Mouse (Mus musculus) midbrain, embryonic 10.5 days (tissue): Measurements from ENCODE around the gene Fam120b. TPM values are rescaled to one million over a fixed set of nuclear protein-coding genes. Genes with fewer than 3 reads are reported as not detected.
A peak's percentile ranks its signal among the peaks of the same experiment; 100 is the strongest.

ENCODE experiments used
- DNase-seq: peaks from one replicate; pipeline ENCODE4 v3.0.0-alpha.2; 2017; ENCODE audit warnings: low spot score
- H3K27ac ChIP-seq: fragments of 300-500 bp; sonication (generic); replicated peaks from 2 replicates; pipeline ENCODE4 v1.5.1; 2016; ENCODE audit warnings: mild to moderate bottlenecking
- H3K27me3 ChIP-seq: fragments of 300-500 bp; sonication (generic); 2 replicates; pipeline ENCODE4 v1.6.1; 2016; ENCODE audit warnings: low read depth, mild to moderate bottlenecking; ENCODE audit not compliant: poor library complexity, severe bottlenecking
- H3K36me3 ChIP-seq: fragments of 300-500 bp; sonication (generic); 2 replicates; pipeline ENCODE4 v1.6.1; 2016; ENCODE audit warnings: mild to moderate bottlenecking, moderate library complexity
- H3K4me1 ChIP-seq: fragments of 300-500 bp; sonication (generic); 2 replicates; pipeline ENCODE4 v1.6.1; 2016
- H3K4me3 ChIP-seq: fragments of 300-500 bp; sonication (generic); 2 replicates; pipeline ENCODE4 v1.5.1; 2016; ENCODE audit warnings: mild to moderate bottlenecking, moderate library complexity
- H3K9me3 ChIP-seq: fragments of 300-500 bp; sonication (generic); replicated peaks from 2 replicates; pipeline ENCODE4 v1.6.1; 2016; ENCODE audit warnings: mild to moderate bottlenecking
- WGBS: fragments of 180-500 bp; shearing (Covaris S2); methylation state at CpG from one replicate; pipeline ENCODE4 v1.1.7; 2016; 5-methylcytosine and 5-hydroxymethylcytosine counted together
- polyA plus RNA-seq: library from polyadenylated mRNA; unstranded; fragments of >200 nt; fragmentation: Nextera tagmentation; extraction: Ambion mirVana; gene quantifications from 2 replicates; pipeline ENCODE4 v1.2.1, GENCODE M21; 2016

Fam120b gene
- polyA plus RNA-seq, 1 experiment from 2014 or later: 27.4 TPM

DNA sequence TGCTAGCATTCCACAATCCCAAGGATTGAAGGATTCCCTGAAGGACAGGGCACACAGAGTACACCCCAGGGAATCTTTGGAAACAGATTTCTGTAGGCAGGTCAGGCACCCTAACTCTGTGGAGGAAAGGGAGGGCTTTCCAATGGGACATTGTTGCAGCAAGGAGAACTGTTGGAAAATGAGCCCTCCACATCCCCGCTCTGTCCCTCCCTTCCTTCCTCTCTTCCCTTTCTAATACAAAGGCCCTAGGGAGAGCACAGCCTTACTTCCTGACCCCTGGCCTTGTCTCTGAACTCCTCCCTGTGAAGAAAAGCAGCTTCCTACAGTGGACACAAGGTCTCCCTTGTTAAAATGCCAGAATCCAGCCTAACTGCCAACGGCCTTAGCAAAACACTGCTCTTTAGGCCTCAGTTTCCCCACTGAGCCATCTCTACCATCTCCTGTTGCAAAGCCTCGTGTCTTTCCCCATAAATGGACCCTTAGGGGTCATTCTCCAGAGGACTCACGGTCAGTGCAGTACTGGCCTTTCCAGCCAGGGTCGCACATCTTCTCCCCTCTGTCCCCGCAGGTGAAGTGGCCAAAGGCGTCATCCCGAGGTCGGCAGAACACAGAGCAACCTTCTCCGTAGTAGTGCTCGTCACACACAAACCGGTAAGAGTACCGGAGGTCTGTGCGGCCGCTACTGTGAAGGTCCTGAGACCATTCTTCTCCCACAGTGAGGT lies 22.9 kb upstream of the Fam120b start:
- Histone ChIP-seq H3K9me3 (no peaks in the 10 kb centered on the region), H3K4me3 (peak overlapping the region; percentile 88), H3K4me1 (peaks cover 97% of the 10 kb centered on the region), H3K36me3 (peaks cover 64% of the 10 kb centered on the region), H3K27me3 (peaks cover 61% of the 10 kb centered on the region), H3K27ac (peak overlapping the region; percentile 97)
- no peak for DNase-seq
- 64% methylated on average over 15 of the region's 15 CpGs for WGBS

DNA sequence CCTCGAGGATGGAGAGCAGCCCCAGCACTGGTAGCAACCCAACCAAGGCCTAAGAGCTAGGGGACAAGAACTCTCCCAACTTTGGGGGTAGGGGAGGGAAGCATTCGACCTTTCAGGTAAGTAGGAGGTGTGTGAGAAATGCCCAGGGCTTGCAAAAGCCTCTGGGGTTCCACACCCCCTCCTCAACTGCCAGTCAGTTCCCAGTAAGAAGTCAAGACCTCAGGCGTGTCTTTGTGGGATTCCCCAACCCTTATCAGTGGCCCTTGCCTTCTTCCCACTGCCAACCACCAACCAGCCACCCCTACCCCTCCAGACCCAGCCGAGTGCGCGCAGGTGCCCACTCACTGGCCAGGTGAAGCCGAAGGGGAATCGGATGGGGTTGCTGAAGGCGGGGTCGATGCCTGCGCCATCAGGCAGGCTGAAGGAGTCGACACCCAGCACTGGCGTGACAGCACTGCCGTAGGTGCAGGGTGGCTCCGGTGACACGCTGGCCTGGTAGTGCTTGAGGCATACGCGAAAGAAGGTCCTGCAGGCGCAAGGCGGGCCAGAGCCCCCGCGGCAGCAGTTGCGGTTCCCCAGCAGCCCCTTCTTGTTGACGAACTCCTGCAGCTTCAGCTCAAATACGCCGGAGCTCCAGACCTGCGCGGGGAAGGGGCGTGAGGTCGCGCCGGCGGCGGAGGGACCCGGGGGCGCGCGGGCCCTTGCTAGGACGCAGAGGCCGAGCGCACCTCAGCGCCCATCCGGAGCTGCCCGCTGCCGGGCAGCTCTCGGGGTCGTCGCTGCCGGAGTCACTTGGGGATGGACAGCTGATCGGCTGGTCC lies 21.5 kb upstream of the Fam120b start:
- peak overlapping the region; percentile 88 for H3K4me3 ChIP-seq
- H3K4me1 ChIP-seq: peaks cover 97% of the 10 kb centered on the region
- peaks cover 50% of the 10 kb centered on the region for H3K36me3 ChIP-seq
- H3K27ac ChIP-seq: peak overlapping the region; percentile 97
- no peaks in the 10 kb centered on the region for H3K9me3 ChIP-seq
- peaks cover 75% of the 10 kb centered on the region for H3K27me3 ChIP-seq
- DNase-seq: peak; percentile 49
- 2% methylated on average over 50 of the region's 50 CpGs for WGBS

DNA sequence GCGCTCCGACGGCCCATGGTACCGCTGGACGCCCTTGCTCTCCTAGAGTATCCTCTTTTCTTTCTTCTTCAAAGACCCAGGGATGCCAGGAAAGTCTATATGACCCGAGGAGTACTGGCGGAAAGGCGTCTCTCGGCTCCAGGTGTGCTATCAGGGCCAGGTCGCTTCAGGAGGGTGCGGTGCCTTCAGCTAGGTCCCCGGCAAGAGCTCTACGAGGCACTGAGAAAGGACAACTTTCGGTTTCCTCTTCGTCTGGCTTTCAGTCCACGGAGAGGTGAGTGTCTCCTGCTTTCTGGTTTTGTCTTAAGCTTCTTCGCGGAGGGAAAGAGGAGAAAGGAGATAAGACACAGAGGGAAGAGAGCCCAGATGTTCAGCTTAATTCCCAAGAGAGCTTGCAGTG lies 20.8 kb upstream of the Fam120b start:
- WGBS: 0% methylated on average over 18 of the region's 18 CpGs
- peak overlapping the region; percentile 88 for H3K4me3 ChIP-seq
- no peak for DNase-seq

DNA sequence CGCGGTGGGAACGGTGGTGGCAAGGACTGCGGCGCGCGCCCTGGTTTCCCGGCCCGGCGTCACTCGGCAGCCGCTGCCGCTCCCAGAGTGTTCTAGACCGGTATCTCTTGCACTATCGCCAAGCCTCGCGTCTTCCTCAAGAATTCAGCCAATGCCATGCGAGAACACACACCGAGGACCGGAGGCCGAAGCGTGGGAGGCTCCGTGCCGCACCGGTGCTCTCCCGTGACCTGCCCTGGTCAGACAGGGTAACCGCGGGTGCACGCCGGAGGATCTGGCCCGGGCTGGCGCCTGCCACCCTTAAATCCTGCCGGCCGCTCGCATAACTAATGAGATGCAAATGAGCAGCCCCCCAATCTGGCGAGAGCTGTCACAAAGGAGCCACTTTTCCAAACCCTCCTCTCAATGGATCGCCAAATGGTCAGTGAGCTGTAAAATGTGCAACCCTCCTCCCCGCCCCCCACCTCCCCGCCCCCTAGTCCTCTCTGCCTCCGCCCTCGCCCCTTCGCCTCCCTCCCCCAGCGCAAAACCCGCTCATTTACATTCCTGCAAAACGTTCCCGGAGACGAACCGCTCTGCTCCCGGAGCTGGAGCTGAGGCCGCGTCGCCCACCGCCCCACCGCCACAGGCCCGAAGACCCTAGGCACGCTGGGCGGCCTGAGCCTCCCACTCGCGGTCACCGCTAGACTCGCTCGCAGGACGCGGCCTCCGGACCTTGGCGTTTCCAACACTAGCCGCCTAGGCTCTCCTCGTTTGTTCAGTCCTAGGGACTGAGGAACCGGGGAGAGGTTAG lies 20.1 kb upstream of the Fam120b start:
- Histone ChIP-seq H3K9me3 (no peaks in the 10 kb centered on the region), H3K27me3 (peaks cover 81% of the 10 kb centered on the region), H3K4me3 (peak overlapping the region; percentile 88), H3K36me3 (peaks cover 36% of the 10 kb centered on the region), H3K27ac (peak overlapping the region; percentile 97), H3K4me1 (peaks cover 97% of the 10 kb centered on the region)
- WGBS: under 1% methylated on average over 69 of the region's 69 CpGs
- peak; percentile 89 for DNase-seq

More for the DNA sequence above, 20.8 kb upstream of the Fam120b start:
- peaks cover 43% of the 10 kb centered on the region for H3K36me3 ChIP-seq
- peaks cover 97% of the 10 kb centered on the region for H3K4me1 ChIP-seq
- H3K9me3 ChIP-seq: no peaks in the 10 kb centered on the region
- H3K27ac ChIP-seq: peak overlapping the region; percentile 97
- H3K27me3 ChIP-seq: peaks cover 79% of the 10 kb centered on the region

DNA sequence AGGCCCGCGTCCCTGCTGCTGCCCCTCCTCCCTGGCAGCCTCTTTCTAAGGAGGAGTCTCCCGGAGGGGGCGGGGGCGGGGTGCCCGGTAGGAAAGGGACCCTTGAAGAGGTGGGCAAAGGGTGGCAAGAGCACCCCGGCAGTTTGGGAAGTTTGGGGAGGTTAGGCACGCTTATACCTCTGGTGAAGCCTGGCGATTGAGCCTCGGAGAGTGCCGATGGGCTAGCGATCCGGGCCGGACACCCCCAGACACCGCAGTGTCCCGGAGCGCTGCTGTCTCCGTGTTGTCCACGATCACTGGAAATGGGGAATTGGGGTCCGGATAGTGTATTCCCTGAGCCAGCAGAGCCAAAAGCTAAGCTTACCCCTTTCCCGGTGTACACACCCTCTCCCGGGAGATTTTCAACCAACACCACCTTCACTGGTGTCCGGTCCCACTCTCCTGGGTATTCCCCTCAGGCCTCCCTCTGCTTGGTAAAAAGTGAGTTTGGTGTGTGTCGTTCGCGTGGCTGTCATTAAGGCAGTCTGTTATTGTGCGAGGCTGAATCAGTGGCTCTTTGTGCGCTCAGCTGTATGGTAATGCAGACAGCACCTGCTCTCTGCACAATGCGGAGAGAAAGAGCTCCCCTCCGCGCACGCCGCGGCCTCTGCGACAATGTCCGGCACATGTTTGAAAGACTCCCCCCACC lies 19.4 kb upstream of the Fam120b start, which contains the start of gene Dll1:
Dll1 (minus strand) TSS at position 379 of the 688 bp plus-strand sequence.
- Histone ChIP-seq H3K4me1 (peaks cover 98% of the 10 kb centered on the region), H3K27ac (peak within 1 kb of the TSS; percentile 97), H3K4me3 (peak within 1 kb of the TSS; percentile 88), H3K27me3 (peaks cover 88% of the 10 kb centered on the region), H3K36me3 (peaks cover 32% of the 10 kb centered on the region), H3K9me3 (no peaks in the 10 kb centered on the region)
- DNase-seq: peak; percentile 80
- under 1% methylated on average over 36 of the region's 36 CpGs for WGBS

DNA sequence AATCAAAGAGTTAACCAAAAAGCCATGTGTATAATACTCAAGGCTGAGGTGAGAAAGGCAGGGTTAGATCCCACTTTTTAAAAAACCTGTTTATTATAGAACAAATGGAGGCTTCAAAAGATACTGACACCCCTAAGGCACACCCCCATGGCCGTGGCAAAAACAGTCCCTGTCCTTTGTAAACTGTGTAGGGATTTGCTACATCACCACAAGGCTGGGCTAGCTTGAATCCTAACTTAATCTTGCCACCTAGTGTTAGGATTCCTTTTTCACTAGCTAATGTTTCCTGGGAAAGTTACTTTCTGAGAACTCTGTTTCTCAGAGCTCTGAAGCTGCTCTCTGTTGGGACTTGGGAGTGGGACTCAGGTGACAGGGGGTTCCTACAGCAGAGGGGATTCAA lies 18.1 kb upstream of the Fam120b start:
- WGBS: 0% methylated on average over 1 of the region's 1 CpGs
- peak overlapping the region; percentile 88 for H3K4me3 ChIP-seq
- H3K27me3 ChIP-seq: peaks cover 93% of the 10 kb centered on the region
- H3K36me3 ChIP-seq: peaks cover 20% of the 10 kb centered on the region
- peak; percentile 31 for DNase-seq
- no peaks in the 10 kb centered on the region for H3K9me3 ChIP-seq
- peaks cover 98% of the 10 kb centered on the region for H3K4me1 ChIP-seq
- H3K27ac ChIP-seq: peak overlapping the region; percentile 97

DNA sequence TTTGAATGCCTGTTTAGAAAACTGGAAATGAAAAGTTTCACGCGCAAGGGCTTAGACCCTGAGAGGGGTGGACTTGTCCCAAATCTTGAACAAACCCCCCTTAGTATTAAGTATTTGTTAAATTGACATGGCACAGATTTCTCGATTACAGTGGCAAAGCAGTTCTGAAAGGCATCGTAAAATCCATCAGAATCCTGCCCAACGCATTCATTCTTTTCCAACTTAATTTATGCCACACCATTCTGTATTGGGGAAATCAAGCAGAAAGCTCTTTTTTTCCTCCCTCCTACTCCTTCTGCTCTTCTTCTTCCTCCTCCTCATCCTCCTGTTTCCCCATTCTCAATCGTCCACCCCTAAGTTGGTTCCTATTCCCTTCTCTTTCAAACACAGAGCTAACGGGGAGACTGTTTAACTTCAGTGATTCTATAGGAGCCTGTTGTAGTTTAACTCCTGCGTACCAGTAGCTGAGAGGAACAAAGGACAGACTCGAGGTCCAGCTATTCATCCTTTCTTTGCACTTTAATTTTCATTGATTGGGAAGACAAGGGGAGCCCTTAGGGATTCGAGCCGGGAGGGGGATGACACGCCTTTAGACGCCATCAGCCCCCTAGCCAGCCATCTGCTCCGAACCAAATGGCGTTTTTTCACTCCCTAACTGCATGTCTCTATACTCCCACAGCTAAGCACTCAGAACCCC lies 17.4 kb upstream of the Fam120b start:
- Histone ChIP-seq H3K4me3 (peak overlapping the region; percentile 88), H3K4me1 (peaks cover 97% of the 10 kb centered on the region), H3K27me3 (peaks cover 93% of the 10 kb centered on the region), H3K9me3 (no peaks in the 10 kb centered on the region), H3K27ac (peak overlapping the region; percentile 97), H3K36me3 (peaks cover 13% of the 10 kb centered on the region)
- peak; percentile 65 for DNase-seq
- 3% methylated on average over 15 of the region's 15 CpGs for WGBS

DNA sequence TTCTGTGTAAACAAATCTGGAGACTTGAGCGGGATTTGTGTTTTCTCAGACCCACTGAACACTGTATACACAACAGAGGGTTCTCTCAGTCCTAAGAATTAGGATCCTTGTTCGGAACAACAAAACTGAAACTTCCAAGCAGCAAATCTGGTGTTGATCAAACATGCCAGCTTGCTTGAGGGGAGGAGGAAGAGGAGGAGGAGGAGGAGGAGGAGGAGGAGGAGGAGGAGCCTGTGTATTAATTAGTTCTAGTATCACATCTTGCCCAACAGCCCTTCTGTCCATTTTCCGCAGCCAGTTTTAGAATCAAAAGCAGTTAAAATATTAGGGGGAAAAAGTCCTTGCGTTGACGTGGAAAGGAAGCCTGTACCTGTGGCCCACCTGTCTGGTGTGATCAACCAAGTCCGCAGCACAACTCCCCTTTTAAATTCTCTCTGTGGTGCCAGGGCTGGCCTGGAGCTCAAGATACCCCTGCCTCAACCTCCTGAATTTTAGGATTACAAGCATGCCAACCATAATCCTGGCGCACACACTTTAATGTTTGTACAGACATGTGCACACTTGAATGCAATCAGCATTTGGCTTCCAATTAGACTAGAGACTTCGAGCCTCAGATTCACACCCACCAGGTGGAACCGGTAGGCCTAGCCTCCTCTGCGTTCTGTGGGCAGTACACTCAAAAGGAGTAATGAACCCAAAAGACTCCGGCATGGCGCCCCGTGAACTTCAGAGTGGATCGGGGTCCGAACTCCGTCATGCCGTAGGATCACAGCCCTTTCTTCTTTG lies 16.1 kb upstream of the Fam120b start:
- Histone ChIP-seq H3K4me3 (peak overlapping the region; percentile 88), H3K4me1 (peaks cover 83% of the 10 kb centered on the region), H3K27ac (peak overlapping the region; percentile 97), H3K9me3 (no peaks in the 10 kb centered on the region), H3K36me3 (no peaks in the 10 kb centered on the region), H3K27me3 (peaks cover 93% of the 10 kb centered on the region)
- 7% methylated on average over 17 of the region's 17 CpGs for WGBS
- no peak for DNase-seq

DNA sequence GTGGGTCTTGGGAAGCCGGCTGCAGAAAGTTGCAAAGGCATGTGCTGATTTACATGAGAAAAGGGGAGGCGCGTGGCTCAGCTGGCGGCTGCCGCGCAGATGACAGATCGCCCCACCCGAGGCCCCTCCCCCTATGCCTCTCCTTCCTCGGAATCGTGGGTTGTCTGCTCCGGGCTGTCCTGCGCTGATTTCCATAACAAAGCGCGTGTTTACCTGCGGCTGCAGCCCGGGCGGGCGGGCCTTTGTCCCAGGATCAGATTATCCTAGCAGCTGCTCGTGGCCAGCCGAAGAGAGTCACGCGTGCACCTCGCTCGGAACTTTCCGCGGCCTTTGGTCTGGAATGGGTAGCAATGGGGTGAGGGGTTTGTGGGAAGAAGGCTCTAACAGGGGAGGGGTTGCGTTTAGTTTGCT lies 15.4 kb upstream of the Fam120b start:
- Histone ChIP-seq H3K27me3 (peaks cover 88% of the 10 kb centered on the region), H3K9me3 (no peaks in the 10 kb centered on the region), H3K36me3 (no peaks in the 10 kb centered on the region), H3K27ac (peak overlapping the region; percentile 97), H3K4me1 (peaks cover 76% of the 10 kb centered on the region), H3K4me3 (peak overlapping the region; percentile 88)
- peak; percentile 88 for DNase-seq
- WGBS: under 1% methylated on average over 27 of the region's 27 CpGs

DNA sequence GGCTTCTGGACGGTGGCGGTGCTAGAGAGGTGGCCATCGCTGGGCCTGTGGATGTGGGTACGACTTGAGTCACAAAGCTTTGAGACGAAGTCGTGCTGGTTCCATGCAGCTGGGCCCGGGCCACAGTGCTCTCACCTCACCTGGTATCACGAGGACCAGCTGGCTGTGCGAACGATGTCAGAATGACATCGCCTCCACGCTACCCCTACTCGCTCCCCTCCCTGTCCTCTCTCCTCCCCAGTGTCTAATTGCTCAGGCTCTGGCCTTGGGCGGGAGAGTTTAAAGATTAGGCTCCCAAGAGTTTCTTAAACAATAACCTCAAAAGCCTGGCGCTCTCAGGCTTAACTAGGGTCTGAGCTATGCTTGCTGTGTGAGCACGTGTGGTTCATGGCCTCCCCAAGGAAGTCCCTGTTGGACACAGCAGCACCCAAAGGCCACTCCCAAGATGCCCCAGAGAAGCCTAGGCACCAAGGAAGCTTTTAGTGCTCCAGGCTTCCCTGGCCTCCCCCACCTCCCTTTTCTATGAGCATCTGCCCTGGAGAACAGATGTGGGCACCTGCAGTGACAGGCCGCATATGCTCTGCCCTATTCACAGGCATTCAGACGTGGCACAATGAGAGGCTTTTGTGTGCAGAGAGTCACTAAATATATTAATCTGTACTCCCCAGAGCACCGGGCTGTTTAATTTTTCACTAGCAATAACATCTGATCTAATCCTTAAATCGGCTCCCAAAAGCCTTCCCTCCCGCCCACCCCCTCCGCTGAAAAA lies 14.7 kb upstream of the Fam120b start:
- Histone ChIP-seq H3K27me3 (peaks cover 84% of the 10 kb centered on the region), H3K4me1 (peaks cover 71% of the 10 kb centered on the region), H3K9me3 (no peaks in the 10 kb centered on the region), H3K4me3 (peak overlapping the region; percentile 88), H3K36me3 (no peaks in the 10 kb centered on the region), H3K27ac (peak overlapping the region; percentile 97)
- WGBS: 4% methylated on average over 22 of the region's 22 CpGs
- DNase-seq: peak; percentile 71
